Mouse (Mus musculus) gastrocnemius, postnatal 36 days (tissue): ENCODE data around the gene Gpr137. TPM values are rescaled to one million over a fixed set of nuclear protein-coding genes. Genes with fewer than 3 reads are reported as not detected.

Experiments
- DNase-seq, 2 experiments: peaks; one replicate each; pipeline ENCODE4 v3.0.0; 2022
- intact Hi-C: fragments of 180-260 bp; cut with DNase I; formaldehyde crosslinking; loops from one replicate; pipeline ENCODE4 v1.15.1; 2025
- total RNA-seq, 2 experiments: library from RNA; stranded (reverse); gene quantifications; 2 replicates each; pipeline ENCODE4 v1.2.3; 2021

Gene Gpr137
- total RNA-seq, 2 experiments from 2014 or later, result 9.4 to 9.7 TPM

DNA sequence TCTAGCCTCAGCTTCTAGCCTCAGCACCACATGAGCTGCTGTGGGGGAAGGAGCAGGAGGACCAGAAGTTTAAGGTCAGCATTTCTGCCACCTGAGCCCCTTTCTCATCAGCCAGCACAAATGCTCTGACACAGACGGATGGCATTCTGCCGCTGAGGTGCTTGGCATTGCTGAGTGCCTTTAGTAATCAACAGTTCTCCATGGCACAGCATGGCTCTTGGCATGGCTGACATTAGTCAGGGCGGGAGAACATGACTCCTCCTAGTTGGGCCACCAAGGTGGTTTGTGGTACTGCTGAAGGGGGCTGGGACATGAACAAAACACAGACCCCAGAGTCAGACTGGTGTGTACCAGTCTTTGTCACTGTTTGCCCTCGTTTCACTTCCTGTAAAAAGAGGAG, 5.9 kb upstream of the Gpr137 start:
- intact Hi-C loops, result loop anchor here (5.0 kb wide), 1 partner anchor 701 kb away; no protein-coding TSS in a partner anchor
- no peak for DNase-seq

DNA sequence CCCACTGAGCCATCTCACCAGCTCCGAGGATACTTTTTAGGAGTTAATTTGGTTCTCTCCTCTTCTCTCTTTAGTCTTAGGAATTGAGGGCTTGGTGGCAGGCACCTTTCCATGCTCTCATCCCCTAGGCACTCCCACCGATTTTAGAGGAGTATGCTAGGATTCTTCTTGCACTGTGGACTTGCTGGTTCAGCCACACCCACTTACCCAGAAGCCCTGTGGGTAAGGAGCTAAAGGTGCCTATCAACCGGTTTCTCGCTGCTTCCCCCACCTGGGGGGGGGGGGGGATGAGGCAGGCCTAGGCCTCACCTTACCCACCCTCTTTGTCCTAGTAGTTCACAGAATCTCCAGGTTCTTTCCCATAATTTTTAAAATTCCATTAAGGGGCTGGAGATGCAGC, 5.5 kb upstream of the Gpr137 start:
- no peak for DNase-seq
- intact Hi-C loops, result loop anchor here (5.0 kb wide), 1 partner anchor 700 kb away; no protein-coding TSS in a partner anchor

GRCm38 (mm10) chr19:6943709-6944108, 1.4 kb upstream of the Gpr137 start:
- intact Hi-C loops, result no loop called here
- no peak for DNase-seq

DNA sequence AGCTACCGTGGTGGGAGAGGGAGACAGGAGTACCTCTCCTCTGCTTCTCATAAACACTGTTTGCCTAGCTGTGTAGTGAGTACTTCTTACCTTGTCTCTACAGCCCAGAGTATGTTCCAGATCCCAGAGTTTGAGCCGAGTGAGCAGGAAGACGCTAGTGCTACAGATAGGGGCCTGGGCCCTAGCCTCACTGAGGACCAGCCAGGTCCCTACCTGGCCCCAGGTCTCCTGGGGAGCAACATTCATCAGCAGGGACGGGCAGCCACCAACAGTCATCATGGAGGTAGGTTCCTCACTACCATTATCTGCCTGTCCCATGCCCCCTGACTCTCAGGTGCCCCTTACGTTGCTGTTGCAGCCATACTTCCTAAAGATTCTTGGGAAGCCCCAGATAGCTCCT, 484 bp upstream of the Gpr137 start:
- intact Hi-C loops, result no loop called here
- DNase-seq, result no peak

DNA sequence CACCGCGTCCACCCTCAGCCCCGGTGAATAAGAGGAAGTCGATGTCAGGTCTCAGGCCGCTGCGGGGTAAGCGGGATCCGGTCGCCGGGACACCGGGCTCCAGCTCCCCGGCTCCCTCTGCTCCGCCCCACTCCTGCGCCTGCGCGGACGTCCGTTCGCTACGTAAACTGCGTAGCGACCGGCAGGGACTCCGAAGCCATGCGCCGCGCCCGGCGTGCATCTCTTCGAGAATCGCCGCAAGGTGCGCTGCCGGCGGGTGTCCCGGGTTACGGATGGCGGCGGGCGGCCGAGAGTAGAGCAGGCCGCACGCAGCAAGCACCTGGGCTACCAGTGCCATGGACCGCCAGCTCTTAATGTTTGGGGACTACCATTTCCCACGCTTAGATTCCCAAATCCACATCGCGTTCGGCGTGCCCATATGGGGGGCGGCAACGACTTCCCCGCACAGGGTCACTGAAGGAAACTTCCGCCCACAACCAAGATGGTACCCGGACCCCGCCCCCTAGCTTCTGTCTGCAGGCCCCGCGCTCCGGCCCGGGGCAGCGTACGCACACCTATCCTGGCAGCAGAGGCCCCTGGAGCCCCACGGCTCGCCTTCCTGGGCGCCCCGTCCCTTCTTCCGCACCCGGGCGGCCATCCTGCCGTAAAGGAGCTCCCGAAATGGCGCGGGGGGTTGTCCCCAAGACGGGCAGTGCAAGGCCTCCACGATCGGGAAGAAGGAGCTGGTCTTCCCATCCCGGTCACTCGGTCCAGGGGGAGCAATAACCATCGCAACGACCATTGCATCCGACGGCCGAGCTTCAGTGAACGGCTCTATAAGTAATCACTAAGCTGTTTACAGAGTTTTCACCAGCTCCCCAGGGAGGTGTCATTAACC, 670 bp downstream of the Gpr137 start, which contains the start of gene Bad:
Gene Bad, plus strand, starts transcription at position 490 of the 877 bp plus-strand sequence.
- intact Hi-C loops, result loop anchor here (2.0 kb wide), 1 partner anchor 13 kb away; no protein-coding TSS in a partner anchor
- DNase-seq, result peak; percentile 92 to 96

- intact Hi-C loops, result loop anchor here (2.0 kb wide), 1 partner anchor 14 kb away; no protein-coding TSS in a partner anchor
- DNase-seq, result no peak
These were observed 1.6 kb downstream of the Gpr137 start for GRCm38 (mm10) chr19:6940396-6941351.

DNA sequence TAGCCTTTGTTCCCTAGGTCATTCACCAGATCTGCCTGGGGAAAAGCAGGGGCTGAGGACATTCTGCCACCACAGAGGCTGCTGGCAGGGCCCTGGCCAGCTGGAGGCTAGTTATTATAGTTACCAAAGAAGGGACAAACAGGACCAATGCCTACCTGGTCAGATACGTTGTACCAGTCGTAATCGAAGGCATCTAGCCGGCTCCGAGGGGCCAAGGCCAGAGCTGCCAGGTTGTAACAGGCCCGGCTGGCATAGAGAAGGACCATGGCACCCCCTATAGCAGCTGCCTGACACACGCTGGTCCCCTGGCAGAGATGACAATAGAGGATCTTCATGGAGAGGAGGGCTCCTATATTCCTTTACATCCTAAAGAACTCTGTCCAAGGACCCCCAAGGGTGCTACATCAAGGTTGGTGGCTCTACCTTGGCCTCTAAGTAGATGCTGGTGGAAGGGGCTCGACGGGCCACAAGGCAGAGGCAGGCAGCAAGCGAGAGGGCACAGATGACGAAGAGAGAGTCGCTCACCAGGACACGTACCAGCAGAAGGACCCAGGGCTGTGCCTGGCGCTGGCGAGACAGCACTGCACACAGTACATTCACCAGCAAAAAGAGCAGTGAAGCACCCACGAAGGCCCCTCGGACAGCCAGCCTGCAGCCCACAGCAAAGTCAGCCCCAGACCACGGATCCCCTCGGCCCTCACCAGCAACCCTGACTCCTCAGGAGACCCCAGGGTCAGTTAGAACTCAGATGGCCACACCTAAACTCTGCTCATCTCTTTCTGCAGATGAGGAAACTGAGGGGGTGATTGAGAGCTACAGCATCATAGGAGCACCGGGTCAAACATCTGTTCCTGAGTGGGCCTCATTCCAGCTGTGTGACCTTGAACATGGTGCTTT, 2.9 kb downstream of the Gpr137 start:
- intact Hi-C loops, result loop anchor here (2.0 kb wide), 1 partner anchor 15 kb away; no protein-coding TSS in a partner anchor
- DNase-seq, result no peak

- intact Hi-C loops, result no loop called here
- no peak for DNase-seq
These were observed 4.5 kb downstream of the Gpr137 start for GRCm38 (mm10) chr19:6937541-6938465.

GRCm38 (mm10) chr19:6936299-6936698, 6.0 kb downstream of the Gpr137 start:
- DNase-seq, result no peak
- intact Hi-C loops, result no loop called here

- intact Hi-C loops, result loop anchor here (5.0 kb wide), 1 partner anchor 83 kb away; the partner anchor contains the start of gene Fermt3
- DNase-seq, result no peak
These were observed 7.9 kb downstream of the Gpr137 start, which contains the start of gene Kcnk4 for GRCm38 (mm10) chr19:6934195-6934977. Gene Kcnk4, minus strand, starts transcription at chr19:6934515.

DNA sequence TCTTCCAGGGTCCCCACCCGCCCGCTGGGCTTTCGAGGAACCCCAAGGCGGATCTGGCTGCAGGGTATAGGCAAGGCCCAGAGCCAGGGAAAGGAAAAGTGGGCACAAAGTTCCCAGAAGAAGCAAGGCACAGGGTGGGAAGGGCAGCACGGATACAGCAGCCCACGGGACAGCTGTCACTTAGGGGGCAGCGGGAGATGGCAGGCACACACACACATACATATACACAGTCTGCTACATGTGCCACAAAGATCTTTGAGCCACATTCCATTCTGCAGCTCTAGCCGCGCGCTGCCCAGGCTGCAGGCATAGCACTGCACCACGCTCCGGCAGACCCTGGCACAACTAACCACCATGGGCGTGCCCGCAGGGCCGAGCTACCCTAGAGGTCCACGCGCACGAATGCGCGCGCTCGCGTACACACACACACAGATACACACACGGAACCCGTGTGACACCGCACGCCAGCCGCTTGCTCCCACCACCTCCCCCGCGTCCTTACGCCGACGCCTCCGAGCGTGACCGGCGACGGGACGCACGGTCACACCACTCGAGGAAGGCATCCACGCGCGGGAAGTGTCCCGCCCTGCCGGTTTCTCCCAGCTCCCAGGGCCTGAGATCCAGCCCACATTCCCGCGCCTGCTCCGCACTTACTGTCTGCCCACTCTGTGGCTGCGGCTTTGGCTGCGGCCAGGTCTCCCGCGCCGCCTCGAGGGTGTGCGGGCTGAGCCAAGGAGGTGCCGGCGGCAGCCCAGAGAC, 8.7 kb downstream of the Gpr137 start:
- DNase-seq, result no peak
- intact Hi-C loops, result loop anchor here (5.0 kb wide), 1 partner anchor 84 kb away; the partner anchor contains the start of gene Fermt3

GRCm38 (mm10) chr19:6933102-6933435, 9.2 kb downstream of the Gpr137 start:
- intact Hi-C loops, result loop anchor here (5.0 kb wide), 1 partner anchor 84 kb away; the partner anchor contains the start of gene Fermt3

DNA sequence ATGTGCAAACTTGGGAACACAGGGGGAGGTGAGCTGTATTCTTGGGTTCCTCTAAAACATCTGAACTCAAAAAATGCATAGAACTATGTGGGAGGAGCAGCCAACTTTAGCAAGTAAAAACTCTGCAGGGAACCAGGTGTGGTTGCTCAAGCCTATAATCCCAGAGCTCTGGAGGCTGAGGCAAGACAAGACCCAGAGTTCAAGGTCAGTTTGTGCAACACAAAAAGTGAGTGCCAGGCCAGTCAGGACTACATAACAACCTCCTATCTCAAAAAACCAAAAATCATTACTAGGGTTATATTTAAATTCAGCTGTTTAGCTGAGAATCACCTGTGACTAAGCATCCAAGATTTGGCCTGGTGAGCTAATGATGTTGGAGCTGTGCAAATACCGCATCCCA, 10.3 kb downstream of the Gpr137 start:
- no peak for DNase-seq
- intact Hi-C loops, result loop anchor here (5.0 kb wide), 1 partner anchor 85 kb away; the partner anchor contains the start of gene Fermt3

More at GRCm38 (mm10) chr19:6933102-6933435, 9.2 kb downstream of the Gpr137 start:
- DNase-seq, result no peak

- no peak for DNase-seq
- intact Hi-C loops, result loop anchor here (5.0 kb wide), 1 partner anchor 86 kb away; the partner anchor contains the start of gene Fermt3
These were observed 11.3 kb downstream of the Gpr137 start for GRCm38 (mm10) chr19:6931002-6931401.

DNA sequence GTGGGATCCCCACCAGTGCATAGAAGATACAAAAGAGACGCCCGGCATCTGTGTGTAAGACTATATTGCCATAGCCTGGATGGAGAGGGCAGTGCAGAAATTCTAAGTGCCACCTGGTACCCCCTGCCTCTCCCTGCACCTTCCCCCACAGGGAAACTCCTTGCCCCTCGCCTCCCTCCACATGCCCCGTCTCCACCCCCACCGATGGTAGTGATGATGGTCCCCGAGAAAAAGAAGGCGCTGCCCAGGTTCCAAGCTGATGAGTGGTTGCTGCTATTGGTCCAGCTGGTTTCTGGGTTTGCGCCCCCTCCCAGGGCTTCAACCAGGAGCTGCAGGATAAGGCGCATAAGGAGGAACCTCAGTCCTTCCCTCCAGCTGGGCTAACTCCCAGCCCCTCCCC, 14.2 kb downstream of the Gpr137 start:
- intact Hi-C loops, result no loop called here
- no peak for DNase-seq

- intact Hi-C loops, result no loop called here
- no peak for DNase-seq
These were observed 15.6 kb downstream of the Gpr137 start for GRCm38 (mm10) chr19:6926559-6927255.
